Mouse (Mus musculus): ENCODE results near the gene Bcl2a1d.
"Not testable (repeated sequence)": the region's sequence is repeated elsewhere in the genome, so short reads cannot be mapped to it uniquely, and the experiment has no call there.

GRCm38 (mm10) chr9:88691307-88691706, 40.4 kb downstream of the Bcl2a1d start:
- TF ChIP-seq CTCF, EP300 (IDR thresholded peaks at IDR 0.05): not testable (repeated sequence)
